Mouse (Mus musculus) kidney, postnatal 36 days (tissue): Measurements from ENCODE around the gene Bckdhb.

Experiments
- DNase-seq, 2 experiments: peaks; one replicate each; pipeline ENCODE4 v3.0.0; 2021 to 2022; ENCODE audit warnings: mixed read lengths in 2 of 2

The Bckdhb gene

DNA sequence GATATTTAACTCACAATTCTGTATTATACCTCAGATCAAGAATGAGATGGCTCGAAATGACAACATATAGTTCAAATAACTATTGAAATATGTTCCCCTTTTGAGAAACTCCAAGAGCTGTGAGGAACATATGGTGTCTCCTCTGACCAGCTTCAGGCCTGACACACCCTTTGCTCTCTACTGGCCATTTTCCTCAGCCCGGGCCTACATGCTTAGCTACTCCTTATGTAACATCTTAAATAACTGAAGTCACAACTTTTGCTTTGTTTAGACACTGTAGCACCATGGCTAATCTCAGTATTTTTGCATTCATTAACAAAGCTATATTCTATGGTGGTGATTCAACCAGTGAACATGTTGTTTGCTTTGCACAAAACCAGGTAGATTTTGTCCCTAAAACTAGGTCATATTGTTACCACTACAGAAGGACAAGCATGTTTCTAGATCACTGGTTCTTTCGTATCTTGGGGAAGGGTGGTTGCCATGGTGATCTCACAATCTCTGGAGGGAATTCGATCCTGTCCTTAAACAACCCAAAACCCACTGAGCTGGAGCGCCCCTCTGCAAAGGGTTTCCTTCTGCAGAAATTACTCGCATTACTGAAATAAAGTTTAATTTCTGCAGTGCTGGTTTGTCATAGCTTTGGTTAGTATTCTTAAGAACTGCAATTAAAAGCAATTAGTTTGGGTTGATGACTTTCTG is 185.0 kb downstream of the Bckdhb start:
- DNase-seq: no peak

DNA sequence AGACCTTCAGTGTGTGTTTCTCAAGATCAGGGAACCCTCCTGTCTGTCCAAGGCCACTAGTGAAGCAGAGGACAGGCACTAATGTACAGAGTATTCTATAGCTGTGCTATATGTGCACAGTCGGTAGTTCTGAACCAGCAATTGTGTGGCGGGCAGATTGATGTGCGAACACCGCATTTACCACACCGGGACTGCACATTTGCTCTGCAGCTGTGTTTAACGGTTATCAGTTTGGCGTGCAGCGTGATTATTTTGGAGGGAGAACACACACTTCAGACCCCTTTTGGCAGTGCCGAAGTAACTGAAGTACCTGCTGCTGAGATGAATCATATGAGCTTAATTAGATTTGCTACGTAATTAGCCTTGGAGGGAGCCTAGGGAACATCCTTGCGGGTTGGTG is 185.7 kb downstream of the Bckdhb start:
- DNase-seq: no peak

DNA sequence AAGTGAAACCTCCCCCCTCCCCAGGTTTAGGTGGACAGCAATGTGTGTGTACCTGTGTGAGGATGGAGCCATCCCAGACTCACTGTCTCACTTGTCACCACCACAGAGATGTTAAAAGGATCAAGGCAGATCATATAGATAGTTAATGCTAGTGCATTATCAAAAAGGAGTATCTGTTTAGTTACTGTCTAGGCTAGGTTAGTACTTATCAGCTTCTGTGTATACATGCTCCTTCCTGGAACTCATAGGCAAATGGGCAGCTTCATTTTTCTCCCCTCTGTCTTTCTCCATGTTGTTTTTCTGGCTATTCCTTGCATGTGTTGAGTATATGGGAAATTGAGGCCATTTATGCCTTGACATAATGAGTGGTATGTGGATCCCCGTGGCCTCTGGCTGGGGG is 187.4 kb downstream of the Bckdhb start:
- no peak for DNase-seq

DNA sequence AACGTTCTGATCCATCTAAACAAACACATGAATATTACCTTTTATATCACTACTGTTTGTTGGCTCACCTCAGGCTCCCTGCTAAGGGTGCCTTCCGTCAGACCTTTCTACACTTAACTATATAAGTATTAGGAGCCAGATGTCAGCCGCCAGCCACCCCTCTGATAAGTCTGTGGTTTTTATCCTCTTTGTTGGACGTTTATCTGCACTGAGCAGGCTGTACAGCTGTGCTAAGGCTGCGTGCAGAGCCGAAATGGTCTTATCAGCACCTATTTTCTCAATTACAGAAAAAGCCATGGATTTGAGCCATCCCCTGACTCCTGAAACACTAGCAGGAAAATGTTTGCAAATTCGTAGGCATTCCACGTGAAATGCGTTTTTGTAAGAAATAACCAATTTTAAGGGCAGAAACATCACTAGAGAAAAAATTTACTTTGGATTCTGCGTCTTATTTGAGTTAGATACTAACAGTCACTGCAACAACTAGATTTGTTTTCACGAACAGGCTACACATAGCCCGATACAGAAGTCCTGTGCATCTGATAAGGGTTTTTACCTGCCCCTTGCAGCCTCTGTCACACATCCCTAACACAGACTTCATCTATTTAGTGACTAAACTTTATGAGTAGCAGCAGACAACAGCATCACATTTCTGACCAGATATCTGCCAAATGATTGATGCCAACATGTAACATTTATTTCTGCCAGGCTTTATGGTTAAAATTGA is 188.1 kb downstream of the Bckdhb start:
- DNase-seq: no peak

DNA sequence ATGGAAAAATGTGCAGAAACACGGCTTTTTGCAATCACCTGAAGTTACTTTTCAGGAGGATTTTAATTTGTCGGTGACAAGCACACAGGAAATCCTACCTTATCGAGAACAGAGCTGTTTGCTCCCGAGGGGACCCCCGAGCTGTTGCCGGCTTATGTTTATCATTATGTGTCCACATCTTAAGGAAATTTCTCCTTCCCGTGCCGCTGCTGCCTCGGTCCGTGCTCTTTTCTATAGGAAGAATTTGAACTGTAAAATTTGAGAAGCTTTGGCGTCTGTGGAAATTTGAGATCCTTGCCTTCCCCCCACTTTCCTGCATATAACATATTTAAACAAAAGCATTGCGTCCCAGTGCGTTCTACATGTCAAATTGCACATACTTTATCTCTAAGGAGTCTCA is 189.3 kb downstream of the Bckdhb start:
- DNase-seq: no peak

DNA sequence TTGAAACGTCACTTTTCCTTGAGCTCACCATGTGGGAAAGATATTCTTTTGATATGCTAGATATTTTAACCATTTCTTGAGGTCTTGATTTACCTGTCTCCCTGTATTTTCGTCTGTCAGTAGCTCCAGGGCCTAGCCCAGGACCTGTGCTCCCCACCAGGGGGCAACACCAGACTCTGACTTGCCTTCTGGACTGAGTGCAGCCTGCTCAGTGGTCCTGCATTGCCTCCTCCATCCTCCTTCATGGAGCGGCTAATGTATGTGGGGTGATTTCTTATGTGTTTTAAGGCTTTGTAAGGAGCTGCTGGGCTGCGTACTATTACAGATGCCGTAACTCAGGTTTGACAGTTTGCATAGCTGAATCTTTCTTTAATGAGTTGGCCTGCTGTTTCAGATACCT is 192.4 kb downstream of the Bckdhb start:
- peak in 1 of 2 experiments; percentile 13 for DNase-seq

DNA sequence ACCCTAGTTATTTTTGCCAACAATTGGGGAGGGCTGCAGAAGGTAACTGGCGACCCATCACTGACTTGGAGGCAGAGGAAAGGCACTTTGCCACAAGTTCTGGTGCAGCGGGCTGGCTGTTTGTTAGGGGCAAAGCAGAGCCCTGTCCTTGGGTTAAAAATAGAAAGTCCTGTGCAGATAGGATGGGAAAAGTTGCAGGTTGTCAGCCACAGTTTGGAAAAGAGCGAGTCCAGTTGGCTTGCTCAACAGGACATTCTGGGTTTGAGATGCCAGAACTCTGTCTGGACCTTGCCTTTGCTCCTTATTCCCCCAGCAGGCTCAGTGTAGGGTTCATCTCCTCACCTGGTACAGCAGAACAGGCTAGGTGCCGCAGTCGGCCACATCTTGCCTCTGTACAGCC is 200.1 kb downstream of the Bckdhb start:
- DNase-seq: no peak

DNA sequence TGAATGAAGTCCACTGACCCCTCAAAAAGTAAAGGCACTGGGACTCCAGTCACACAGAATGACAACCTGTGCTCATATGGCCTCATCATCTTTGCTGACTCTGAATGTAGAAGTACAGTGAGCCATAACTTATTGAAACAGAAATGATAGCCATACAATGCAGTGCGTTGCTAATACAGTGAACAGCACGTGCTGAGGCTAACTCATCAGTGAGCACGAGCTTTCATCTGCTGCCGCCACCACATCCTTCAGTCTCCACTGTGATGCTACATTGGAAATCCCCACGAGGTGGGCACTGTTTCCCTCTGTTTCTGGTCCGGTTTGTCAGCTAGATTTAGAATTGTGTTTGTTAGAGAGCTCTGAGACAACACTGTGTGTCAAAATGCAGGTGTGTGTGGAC is 205.4 kb downstream of the Bckdhb start:
- no peak for DNase-seq

DNA sequence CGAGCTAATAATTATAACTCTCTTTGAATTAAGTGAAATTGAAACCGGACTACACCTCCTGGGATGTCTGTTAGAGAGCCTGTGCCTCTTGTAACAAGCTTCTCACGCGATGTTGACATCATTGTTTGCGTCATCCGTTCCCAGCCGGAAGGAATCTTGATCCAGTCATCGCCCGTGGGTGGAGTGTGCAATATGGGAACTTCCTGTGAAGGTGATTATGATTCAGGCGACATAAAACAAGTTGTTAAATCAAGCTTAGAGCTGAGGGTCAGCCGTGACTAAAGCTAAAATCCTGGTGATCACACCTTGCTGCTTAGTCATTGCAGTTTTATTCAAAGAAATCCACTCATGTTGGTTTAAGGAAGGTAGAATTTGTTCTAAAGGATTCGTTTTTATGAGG is 210.1 kb downstream of the Bckdhb start:
- peak in 1 of 2 experiments; percentile 7 for DNase-seq

DNA sequence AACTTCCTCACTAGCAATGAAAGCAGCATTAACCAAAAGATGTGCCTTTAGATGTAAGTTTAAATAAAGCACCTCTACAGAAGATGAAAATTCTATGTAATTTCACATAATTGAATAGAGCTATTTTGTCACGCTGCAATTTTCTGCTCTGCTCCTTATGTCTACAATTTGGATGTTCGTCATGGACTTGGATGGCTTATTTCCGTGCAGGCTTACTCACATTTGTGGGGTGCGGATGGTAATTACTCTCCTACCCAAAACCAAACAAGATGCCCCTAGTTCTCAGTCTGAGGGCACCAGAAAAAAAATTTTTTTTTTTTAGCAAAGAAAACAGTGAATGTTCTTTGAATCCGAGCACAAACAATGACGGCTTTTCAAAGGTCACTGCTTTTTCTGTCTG is 212.2 kb downstream of the Bckdhb start:
- DNase-seq: no peak

DNA sequence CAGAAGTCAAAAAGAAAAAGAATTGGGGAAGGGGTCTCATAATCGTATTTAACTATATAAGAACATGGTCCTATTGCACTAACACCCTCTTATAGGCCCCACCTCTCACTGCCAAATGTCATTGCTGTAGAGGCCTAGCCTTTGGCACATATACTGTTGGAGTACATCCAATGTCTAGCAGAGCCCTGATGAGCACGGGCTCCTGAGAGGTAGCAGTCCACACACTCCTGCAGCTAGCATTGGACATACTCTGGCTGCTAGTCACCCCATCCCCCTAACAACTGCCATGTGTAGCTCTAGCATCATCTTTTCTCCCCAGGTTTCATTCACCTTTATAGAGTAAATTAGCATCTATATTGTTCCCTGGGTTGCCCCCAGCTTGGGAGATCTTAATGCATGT is 223.2 kb downstream of the Bckdhb start:
- no peak for DNase-seq
